Mouse (Mus musculus) neutrophil, adult 5-6 weeks (primary cell): Measurements from ENCODE around the gene Rab27a. TPM values are rescaled to one million over a fixed set of nuclear protein-coding genes. Genes with fewer than 3 reads are reported as not detected.
A peak's percentile ranks its signal among the peaks of the same experiment; 100 is the strongest.

Experiments used
- ATAC-seq: fragments of 151-379, 151-347 bp; 2 replicates; pipeline ENCODE4 v1.8.0; 2017; ENCODE audit warnings: mild to moderate bottlenecking, moderate TSS enrichment; ENCODE audit not compliant: insufficient number of reproducible peaks, poor library complexity, low FRiP score, severe bottlenecking; ENCODE audit errors: extremely low read depth
- total RNA-seq: library from RNA; stranded (forward); fragments of 200-1000 nt; gene quantifications from 2 replicates; pipeline ENCODE4 v1.2.3, GENCODE M21; 2017

The Rab27a gene
- 150 and 155 TPM in 2 replicates for total RNA-seq

DNA sequence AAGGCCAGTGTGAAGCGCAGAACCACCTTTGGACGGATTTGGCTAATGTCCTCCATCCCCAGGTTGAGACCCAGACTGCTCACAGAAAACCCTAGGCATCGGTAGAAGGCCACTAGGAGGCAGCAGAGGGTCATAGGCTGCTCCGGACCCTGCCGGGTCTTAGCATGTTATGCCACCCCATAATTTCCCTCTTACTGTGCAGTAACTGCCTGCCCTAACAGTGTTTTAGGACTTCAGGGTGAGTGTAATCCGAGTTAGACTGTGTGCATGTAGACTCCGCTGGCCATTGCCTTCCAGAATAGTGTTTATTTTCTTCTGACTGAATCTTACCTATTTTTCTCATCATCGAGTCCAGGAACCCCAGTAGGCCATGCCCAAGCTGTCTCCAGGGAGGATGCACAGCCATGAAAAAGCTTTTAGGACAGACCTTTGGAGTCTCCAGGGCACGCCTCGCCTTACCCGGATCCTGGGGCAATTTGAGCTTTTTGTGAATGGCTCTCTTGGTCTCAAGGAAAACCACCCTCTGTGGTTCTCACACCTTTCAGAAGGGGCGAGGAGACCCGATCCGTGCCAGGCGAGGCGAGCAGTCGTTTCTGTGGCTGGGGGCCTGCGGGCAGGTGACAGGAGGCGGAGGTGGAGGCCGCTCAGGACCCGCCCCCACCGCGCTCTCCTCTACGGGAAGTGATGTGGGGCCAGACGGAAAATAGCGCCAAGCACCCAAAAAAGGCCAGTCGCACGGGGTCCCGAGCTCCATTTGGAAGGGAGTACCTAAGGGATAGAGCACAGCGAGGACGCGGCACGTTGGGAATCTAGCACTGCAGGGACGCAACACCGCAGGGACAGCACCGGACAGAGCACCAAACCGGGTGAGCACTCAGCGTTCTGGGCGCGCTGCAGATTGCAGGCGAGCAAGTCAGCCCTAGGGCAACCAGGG lies at the start of gene Rab27a:
Gene Rab27a (plus strand): TSS at position 709 of the 934 bp plus-strand sequence.
- ATAC-seq: peak; percentile 83

DNA sequence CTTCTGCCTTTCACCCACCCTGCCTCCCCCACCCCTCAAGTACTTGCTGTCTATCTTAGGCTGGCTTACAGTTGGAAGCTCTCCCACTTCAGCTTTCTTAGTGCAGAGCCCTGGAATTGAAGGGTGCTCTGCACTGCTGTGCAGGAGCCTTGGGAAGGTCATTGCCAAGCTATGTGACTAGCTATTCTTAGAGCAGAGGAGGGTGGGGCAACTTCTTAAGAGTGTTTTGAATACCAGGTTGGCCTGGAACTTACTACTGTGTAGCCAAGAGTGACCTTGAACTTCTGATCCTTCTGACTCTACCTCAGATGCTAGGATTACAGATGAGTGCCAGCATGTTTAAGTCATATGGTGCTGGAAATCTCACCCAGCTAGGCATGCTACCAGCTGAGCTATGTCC lies 48.5 kb upstream of the Rab27a start:
- no peak for ATAC-seq

DNA sequence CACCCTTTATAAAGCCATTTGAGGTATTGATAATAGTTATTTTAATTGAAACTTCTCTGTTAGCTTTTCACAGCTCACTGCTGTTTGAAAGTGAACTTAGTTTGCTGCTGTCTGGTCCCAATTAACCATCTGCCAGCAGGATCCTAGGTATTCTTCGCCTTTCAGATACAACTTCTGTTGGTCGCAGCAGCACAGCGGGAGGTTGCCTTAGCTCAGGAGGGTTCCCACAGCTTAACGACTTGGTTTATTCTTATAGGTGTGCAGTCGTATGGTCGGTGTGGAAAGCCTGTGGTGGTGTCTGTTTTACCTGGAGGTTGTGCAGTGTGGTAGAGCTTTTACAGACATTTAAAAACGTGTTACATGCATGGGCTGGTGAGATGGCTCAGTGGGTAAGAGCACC lies 47.8 kb upstream of the Rab27a start:
- ATAC-seq: no peak

DNA sequence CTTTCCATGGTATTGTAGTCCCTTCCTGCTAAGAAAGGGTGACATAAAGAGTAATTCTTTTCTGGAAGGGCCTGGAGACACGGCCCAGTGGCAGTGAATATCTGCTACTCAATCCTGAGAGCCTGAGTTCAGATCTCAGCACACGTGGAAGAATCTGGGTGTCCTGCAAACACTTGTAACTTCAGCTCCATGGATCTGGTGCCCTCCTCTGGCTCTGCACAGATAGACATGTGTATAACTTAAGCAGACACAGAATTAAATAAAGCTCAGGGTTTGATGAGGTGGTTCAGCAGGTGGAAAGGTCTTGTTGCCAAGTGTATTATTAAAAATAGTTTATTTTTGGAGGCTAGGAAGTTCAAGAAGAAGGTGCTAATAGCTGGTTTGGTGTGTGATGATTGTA lies 44.2 kb upstream of the Rab27a start:
- no peak for ATAC-seq

DNA sequence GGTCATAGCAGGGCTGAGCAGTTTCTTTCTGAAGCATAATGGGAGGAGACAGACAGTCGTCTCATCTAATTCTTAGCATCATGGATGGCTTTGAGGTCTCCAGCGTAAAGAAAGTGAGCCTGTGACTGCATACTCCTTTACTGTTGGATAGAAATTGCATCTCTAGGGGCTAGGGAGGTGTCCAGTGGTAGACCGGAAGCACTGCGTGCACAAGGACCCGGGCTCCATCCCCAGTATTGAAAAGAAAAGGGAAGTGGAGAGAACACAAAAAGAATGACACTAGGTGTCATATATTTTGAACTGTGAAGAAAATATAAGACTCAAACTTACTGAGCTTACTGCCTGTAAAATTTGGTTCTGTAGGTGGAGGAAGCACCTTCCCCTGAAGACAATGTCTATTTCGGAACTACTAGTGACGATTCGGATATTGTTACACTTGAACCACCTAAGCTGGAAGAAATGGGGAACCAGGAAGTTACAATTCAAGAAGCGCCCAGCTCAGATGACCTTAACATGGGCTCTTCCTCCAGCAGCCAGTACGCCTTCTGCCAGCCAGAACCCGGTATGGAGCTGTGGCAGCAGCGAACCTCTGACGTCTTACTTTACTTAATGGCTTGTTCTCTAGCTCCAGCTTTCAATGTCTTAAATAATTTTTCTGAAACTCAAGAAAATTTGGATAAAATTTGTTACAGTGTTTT lies 43.2 kb upstream of the Rab27a start:
- peak; percentile 31; the same call in 1 of the 2 replicates for ATAC-seq

DNA sequence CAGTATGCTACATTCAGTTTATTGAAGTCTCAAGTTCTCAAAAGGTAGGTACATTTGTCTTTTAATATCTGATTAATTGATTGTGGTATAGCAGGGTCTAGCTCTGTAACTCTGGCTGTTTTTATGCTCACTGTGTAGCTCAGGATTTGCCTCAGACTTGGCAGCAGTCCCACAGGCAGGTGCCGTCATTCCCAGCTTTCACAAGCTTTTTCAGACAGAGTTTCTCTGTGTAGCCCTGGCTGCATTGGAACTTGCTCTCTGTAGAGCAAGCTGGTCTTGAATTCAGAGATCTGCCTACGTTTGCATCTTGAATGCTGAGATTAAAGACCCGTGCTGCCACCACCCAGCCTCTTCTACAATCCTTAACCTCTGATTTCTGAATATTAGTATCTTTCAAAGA lies 42.5 kb upstream of the Rab27a start:
- no peak for ATAC-seq

DNA sequence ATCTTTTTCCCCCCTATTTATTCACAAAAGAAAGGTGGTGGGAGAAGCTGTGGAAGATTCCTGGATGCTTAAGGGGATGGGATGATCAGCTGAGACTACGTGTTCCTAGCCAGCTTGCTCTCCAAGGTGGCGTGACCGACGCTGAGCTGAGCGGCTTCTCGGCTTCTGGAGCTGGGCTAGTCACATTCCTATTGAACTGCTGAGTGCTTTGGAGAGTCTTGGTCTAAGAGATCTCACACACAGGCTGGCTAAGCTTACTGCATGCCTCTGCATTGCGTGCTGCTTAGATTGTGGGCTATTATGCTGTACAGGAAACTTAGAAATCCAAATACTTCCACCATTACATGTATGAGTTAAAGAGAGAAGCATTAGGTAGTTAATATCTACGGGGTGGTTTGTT lies 40.6 kb upstream of the Rab27a start:
- no peak for ATAC-seq

DNA sequence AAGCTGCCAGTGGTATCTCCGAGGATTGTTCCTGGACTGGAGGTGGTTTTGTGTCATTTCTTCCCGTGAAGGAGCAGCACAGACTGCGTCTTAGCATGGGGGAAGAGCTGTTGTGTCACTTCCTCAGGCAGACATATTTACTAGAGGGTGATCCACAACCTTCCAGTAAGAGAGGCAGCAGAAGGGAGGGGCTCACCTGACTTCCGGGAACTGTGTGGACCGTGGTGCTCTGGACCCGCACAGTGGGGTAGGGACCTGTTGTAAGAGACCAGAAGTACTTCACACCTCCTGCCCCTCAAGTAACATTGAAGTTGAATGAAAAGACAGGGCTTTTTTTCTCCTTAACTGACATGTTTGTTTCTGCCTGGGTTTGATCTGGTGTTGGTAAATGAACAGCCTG lies 39.5 kb upstream of the Rab27a start:
- ATAC-seq: peak; percentile 23; the same call in 1 of the 2 replicates

DNA sequence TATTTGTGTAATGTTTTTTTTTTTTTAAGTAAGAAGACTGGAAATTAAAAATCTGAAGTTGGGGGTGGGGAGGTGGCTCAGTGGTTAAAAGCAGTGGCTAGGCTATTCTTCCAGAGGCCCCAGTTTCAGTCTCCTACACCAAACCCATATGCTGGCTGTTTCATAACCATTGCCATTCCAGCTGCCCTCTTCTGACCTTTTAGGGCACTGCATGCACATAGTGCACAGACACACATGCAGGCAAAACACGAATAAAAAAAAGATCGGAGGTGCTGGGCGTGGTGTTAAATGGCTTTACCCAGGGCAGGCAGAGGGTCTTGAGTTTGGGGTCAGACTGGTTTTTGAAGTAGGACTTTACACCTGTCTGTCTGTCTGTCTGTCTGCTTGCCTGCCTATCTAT lies 38.5 kb upstream of the Rab27a start:
- ATAC-seq: no peak

DNA sequence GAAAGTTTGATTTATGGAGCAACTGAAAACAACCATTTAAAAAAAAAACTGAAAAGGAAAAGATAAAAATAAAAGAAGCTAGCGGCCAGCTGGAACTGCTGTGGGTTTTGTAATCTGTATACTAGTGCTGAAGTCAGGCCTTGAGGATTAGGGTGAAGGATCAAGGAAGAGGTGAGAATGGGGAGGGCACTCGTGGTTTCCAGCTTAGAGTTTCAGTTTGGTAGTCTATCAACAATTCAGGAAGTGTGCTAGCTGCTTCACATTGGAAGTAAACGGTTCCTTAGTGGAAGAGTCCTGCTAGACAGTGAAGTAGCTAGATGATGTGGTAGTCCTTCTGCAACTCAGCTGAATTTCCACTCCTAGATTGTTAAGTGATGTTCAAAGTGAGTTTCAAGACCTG lies 36.3 kb upstream of the Rab27a start:
- no peak for ATAC-seq

DNA sequence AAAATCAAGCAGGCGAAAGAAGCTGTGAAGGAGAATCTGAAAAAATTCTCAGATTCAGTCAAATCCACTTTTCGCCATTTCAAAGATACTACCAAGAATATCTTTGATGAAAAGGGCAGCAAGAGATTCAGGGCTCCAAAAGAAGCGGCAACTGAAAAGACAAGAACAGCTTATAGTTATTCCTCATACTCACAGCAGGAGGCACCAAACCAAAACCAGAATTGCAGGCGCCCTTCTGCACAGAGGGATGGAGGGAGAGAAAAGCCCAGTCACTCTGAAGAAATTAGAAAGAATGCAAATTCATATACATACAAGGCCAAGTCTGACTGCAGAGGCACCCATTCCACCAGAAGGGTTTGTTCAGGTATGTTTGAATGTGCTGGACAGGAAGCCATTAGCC lies 32.0 kb upstream of the Rab27a start:
- no peak for ATAC-seq

DNA sequence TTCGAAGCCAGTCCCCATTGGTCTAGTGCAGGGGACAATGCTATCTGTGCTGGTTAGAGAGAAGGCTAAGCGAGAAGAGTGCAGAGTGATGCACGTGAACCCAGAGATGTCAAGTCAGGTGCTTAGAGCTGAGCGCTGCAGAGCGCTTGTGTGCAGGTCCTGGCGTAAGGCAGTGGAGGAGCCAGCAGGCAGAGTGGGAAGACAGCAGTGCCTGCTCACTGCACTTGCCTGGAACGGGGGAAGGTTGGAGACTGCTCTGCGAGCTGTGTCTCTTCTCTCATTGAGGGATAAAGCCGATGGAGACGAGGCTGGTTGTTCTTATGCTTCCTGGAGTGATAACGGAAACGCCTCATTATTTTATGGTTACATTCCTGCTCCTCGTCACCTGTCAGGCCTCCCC lies 29.9 kb upstream of the Rab27a start:
- ATAC-seq: no peak

DNA sequence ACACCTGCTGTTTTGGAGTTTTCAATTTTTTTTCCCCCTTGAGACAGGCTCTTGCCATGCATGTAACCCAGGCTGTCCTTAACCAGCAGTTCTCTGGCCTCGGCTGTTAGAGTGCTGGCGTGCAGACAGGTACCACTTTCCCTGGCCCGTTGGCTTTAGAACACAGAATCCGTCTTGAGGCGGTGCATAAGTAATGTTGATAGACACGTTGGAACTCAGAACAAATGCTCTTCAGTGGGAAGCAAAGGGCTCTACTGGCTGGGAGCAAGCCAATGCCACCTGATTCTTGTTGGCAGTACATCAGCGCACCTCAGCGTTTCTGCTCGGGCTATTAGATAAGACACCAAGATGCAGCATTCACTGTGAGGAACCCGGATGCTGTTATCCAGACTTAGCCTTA lies 24.8 kb upstream of the Rab27a start:
- no peak for ATAC-seq

DNA sequence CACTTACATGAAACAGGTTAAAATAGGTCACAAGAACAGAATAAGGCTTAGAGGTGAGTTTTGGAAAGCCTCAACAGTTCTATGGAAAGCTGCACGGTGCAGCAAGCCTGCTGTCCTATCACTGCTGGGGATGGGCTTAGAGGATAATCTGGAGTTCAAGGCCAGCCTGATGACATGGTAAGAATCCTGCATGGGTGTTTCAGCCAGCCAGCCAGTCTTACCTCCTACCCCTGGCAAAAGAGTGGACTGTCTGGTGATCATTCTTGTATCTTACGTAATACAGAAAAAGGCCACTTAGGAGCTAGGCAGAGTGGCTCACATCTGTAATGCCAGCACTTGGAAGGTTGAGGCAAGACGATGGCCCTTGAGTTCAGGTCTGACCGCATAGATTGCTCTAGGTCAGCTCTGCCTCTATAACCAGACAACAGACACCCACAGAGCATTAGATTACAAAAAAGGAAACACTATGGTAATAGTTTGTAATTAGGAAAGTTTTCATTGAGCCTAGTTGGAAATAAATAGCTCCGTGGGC lies 24.0 kb upstream of the Rab27a start:
- no peak for ATAC-seq

DNA sequence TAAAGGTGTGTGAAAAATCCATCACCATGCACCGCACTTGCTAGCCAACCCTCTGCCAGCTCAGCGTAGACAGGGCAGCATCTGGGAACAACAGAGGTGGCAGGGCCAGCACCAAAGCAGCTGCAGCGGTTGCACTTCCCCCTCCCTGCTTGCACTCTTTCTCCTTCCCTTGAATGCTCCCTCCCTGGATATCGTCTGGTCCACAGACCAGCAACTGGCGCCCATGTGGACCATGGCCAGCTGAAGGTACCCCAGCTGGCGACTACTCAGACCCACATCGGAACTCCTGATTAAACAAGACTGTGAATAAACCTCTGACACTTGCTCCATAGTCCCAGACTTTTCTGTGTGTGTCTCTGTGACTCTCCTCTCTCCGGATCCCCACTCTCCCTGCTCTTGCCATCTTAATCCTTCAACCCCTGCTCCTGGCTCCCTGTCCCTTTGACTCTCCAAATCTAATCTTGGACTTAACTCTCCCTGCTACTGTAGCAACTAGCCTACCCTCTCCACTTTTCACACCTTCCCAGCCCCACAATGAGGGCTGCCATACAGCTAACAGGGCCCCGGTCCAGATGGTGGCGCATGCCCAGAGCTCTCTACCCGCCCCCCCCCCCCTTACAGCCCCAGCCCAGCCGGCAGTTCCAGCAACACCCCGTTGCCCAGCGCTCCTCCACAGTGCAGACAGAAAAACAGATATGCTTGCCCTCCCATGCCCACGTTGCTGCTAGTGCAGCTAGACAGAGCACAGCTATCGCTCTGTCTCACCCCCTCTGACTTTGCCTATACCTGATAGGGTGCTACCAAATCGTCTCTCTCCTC lies 18.6 kb upstream of the Rab27a start:
- no peak for ATAC-seq

DNA sequence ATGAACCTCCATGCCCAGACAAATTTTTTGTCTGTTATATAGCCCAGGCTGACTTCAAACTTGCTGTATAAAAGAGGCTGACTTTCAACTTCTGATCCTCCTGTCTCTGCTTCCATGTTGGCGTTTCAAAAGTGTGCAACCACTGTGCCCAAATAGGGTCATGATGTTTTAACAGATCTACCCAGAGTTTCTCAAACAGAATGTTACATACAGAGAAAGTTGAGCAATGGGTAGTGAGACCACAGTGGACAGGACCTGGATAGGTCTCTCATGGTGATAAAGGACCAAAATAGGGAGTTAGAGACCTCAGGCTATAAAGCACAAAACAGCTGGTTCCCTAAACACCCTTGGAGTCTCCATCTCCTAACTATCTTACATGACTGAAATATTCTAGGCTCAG lies 14.2 kb upstream of the Rab27a start:
- ATAC-seq: no peak

DNA sequence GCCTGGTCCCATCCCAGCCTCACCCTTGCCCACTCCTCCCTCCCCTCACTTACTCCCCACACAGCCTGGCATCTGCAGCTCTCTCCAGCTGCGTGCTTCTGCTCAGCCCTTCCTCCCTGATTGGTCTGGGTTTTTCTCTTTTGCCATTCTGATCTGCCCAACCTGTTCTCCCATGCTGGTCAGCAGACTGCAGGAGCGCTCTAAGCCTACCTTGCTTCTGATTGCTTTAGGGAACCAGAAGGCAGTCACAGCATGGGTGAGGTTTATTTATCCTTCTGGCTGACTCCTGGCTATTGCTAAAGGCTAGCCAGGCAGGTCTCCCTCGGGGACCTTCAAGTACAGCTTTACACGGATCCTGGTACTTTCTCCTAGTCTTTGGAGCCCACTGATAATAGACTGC lies 13.2 kb upstream of the Rab27a start:
- no peak for ATAC-seq

DNA sequence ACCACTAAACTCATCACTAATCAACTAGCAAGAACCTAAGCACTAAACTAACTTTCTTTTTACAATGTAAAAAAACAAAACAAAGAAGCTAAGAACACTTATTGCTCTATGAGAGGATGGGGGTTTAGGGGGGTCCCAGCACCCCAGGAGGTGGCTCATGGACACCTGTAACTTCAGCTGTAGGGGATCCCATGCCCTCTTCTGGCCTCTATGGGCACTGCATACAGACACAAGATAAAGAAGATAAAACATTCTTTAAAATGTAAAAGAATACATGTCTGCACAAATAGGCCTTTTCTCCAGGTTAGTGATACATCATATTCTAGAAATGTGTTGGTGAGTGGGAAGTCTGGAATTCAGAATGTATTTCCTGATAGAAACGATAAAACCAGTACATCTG lies 11.2 kb upstream of the Rab27a start:
- no peak for ATAC-seq

DNA sequence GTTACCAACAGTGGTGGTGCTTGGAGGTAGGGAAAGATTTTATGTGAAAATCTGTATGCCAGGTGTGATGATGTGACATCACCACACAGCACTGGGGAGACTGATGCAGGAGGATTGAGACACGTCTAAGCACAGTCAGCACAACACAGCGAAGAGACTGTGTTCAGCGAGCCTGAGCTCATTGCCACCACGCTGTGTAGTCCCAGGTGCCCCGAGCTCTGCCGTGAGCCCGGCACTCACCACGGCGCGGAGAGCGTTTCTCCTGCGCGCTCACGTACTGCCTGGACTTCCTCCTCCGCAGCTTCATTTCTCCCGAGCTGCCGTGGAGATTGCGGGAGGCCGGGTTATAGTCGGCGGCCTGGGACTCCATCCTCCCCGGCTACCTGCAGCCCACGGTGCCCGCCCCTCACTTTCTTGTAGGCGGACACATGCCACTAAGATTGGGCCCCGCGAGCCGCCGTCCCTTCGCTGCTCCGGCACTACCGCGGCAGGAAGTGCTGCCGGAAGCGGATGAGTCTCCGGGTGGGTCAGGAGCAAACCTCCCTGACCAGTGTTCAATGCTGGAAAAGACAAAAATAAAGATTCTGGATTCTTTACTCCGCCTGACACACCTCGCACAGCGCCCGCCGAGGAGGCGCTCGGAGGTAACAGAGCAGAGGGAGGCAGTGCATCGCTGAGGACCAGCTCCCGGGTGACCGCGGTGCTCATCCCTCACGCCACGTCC lies 5.3 kb upstream of the Rab27a start:
- ATAC-seq: peak; percentile 71
